Mouse (Mus musculus) megakaryocyte, embryonic 14.5 days (primary cell): ENCODE measurements around the gene Wdr66.

Experiments used
- FLI1 ChIP-seq: IDR thresholded peaks from 2 replicates; pipeline ENCODE4 v1.6.1; 2012; ENCODE audit warnings: low read length, inconsistent platforms, mixed read lengths
- GATA1 ChIP-seq: IDR thresholded peaks from 3 replicates; pipeline ENCODE4 v1.6.1; 2012; ENCODE audit warnings: mixed read lengths, low read length, inconsistent platforms, borderline replicate concordance

DNA sequence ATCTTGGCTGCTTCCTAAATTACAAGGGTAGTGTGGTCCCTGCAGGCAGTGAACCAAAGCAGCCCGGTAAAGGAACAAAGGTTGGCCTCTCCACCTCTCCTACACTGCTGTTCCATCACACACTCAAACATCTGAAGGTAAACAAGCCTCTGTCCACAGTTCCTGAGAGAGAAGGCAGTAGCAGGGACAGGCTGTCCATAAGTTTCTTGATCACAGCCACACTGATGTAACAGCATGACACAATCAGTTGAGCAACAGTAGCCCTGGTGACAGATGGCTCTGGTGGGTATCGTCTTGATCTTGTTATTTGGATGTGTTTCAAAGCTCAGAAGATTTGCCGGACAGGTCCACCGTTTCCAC is 28.9 kb upstream of the Wdr66 start:
- TF ChIP-seq GATA1 (no peak), FLI1 (no peak)
